Mouse (Mus musculus): ENCODE measurements around the gene Cdh3. TPM values are rescaled to one million over a fixed set of nuclear protein-coding genes. Genes with fewer than 3 reads are reported as not detected.

The Cdh3 gene
- polyA plus RNA-seq, 1 experiment, result not detected

- Histone ChIP-seq H3K4me1 (peaks cover 26% of the 10 kb centered on the region), H3K27me3 (replicated peaks) (peaks cover 76% of the 10 kb centered on the region), H3K4me3 (replicated peaks) (peak overlapping the region; percentile 67), H3K9me3 (peaks cover 22% of the 10 kb centered on the region), H3K36me3 (replicated peaks; ENCODE audit: low read length) (no peaks in the 10 kb centered on the region)
- no peak for TF ChIP-seq GATA1 (IDR thresholded peaks at IDR 0.05; ENCODE audit: borderline replicate concordance, low read length)
These were observed 2.8 kb upstream of the Cdh3 start for GRCm38 (mm10) chr8:106507761-106508331.

GRCm38 (mm10) chr8:106508456-106508855 is 2.2 kb upstream of the Cdh3 start:
- Histone ChIP-seq H3K9me3 (peaks cover 22% of the 10 kb centered on the region), H3K4me1 (peaks cover 26% of the 10 kb centered on the region), H3K36me3 (replicated peaks; ENCODE audit: low read length) (no peaks in the 10 kb centered on the region), H3K27me3 (replicated peaks) (peaks cover 81% of the 10 kb centered on the region), H3K4me3 (replicated peaks) (no peak overlapping the region)
- TF ChIP-seq FLI1 (IDR thresholded peaks at IDR 0.05; ENCODE audit: low read length) (no peak), GATA1 (IDR thresholded peaks at IDR 0.05; ENCODE audit: borderline replicate concordance, low read length) (no peak)

GRCm38 (mm10) chr8:106509079-106509780 is 1.5 kb upstream of the Cdh3 start:
- Histone ChIP-seq H3K4me1 (peaks cover 26% of the 10 kb centered on the region), H3K9me3 (peaks cover 22% of the 10 kb centered on the region), H3K36me3 (replicated peaks; ENCODE audit: low read length) (no peaks in the 10 kb centered on the region), H3K27me3 (replicated peaks) (peaks cover 86% of the 10 kb centered on the region), H3K4me3 (replicated peaks) (no peak overlapping the region)
- TF ChIP-seq GATA1 (IDR thresholded peaks at IDR 0.05; ENCODE audit: borderline replicate concordance, low read length) (no peak), FLI1 (IDR thresholded peaks at IDR 0.05; ENCODE audit: low read length) (no peak)

GRCm38 (mm10) chr8:106511065-106511501 is 392 bp downstream of the Cdh3 start:
- Histone ChIP-seq H3K9me3 (peaks cover 22% of the 10 kb centered on the region), H3K4me3 (replicated peaks) (no peak overlapping the region), H3K36me3 (replicated peaks; ENCODE audit: low read length) (no peaks in the 10 kb centered on the region), H3K4me1 (peaks cover 26% of the 10 kb centered on the region), H3K27me3 (replicated peaks) (peaks cover 82% of the 10 kb centered on the region)
- TF ChIP-seq FLI1 (IDR thresholded peaks at IDR 0.05; ENCODE audit: low read length) (no peak), GATA1 (IDR thresholded peaks at IDR 0.05; ENCODE audit: borderline replicate concordance, low read length) (no peak)

- no peak overlapping the region for H3K4me3 ChIP-seq (replicated peaks)
- H3K36me3 ChIP-seq (replicated peaks; ENCODE audit: low read length), result no peaks in the 10 kb centered on the region
- peaks cover 26% of the 10 kb centered on the region for H3K4me1 ChIP-seq
- H3K9me3 ChIP-seq, result peaks cover 22% of the 10 kb centered on the region
- no peak for TF ChIP-seq GATA1 (IDR thresholded peaks at IDR 0.05; ENCODE audit: borderline replicate concordance, low read length)
- no peak for TF ChIP-seq FLI1 (IDR thresholded peaks at IDR 0.05; ENCODE audit: low read length)
- H3K27me3 ChIP-seq (replicated peaks), result peaks cover 80% of the 10 kb centered on the region
These were observed 895 bp downstream of the Cdh3 start for GRCm38 (mm10) chr8:106511531-106512041.

GRCm38 (mm10) chr8:106512475-106513150 is 1.9 kb downstream of the Cdh3 start:
- Histone ChIP-seq H3K4me3 (replicated peaks) (no peak overlapping the region), H3K9me3 (peaks cover 22% of the 10 kb centered on the region), H3K4me1 (peaks cover 25% of the 10 kb centered on the region), H3K36me3 (replicated peaks; ENCODE audit: low read length) (no peaks in the 10 kb centered on the region), H3K27me3 (replicated peaks) (peaks cover 73% of the 10 kb centered on the region)
- TF ChIP-seq GATA1 (IDR thresholded peaks at IDR 0.05; ENCODE audit: borderline replicate concordance, low read length) (no peak), FLI1 (IDR thresholded peaks at IDR 0.05; ENCODE audit: low read length) (no peak)

GRCm38 (mm10) chr8:106515946-106516479 is 5.3 kb downstream of the Cdh3 start:
- Histone ChIP-seq H3K27me3 (replicated peaks) (peaks cover 47% of the 10 kb centered on the region), H3K4me1 (peaks cover 9% of the 10 kb centered on the region; the same call in 1 of the 2 replicates), H3K9me3 (peaks cover 8% of the 10 kb centered on the region; the same call in 1 of the 2 replicates), H3K36me3 (replicated peaks; ENCODE audit: low read length) (no peaks in the 10 kb centered on the region), H3K4me3 (replicated peaks) (no peak overlapping the region)
- no peak for TF ChIP-seq GATA1 (IDR thresholded peaks at IDR 0.05; ENCODE audit: borderline replicate concordance, low read length)
- no peak for TF ChIP-seq FLI1 (IDR thresholded peaks at IDR 0.05; ENCODE audit: low read length)

GRCm38 (mm10) chr8:106516581-106516980 is 5.9 kb downstream of the Cdh3 start:
- TF ChIP-seq GATA1 (IDR thresholded peaks at IDR 0.05; ENCODE audit: borderline replicate concordance, low read length), result no peak
- TF ChIP-seq FLI1 (IDR thresholded peaks at IDR 0.05; ENCODE audit: low read length), result no peak
- Histone ChIP-seq H3K36me3 (replicated peaks; ENCODE audit: low read length) (no peaks in the 10 kb centered on the region), H3K4me1 (peaks cover 3% of the 10 kb centered on the region; the same call in 1 of the 2 replicates), H3K9me3 (0 out of 2 replicates have a peak, but pooled peaks cover 3% of the 10 kb centered on the region), H3K27me3 (replicated peaks) (peaks cover 41% of the 10 kb centered on the region), H3K4me3 (replicated peaks) (no peak overlapping the region)

GRCm38 (mm10) chr8:106518763-106519162 is 8.1 kb downstream of the Cdh3 start:
- Histone ChIP-seq H3K27me3 (replicated peaks) (peaks cover 25% of the 10 kb centered on the region), H3K4me1 (no peaks in the 10 kb centered on the region), H3K4me3 (replicated peaks) (no peak overlapping the region), H3K36me3 (replicated peaks; ENCODE audit: low read length) (no peaks in the 10 kb centered on the region), H3K9me3 (peaks cover 6% of the 10 kb centered on the region)
- TF ChIP-seq FLI1 (IDR thresholded peaks at IDR 0.05; ENCODE audit: low read length) (no peak), GATA1 (IDR thresholded peaks at IDR 0.05; ENCODE audit: borderline replicate concordance, low read length) (no peak)

Data from megakaryocyte, embryonic 14.5 days (primary cell).